Mouse (Mus musculus) small intestine, adult 2 months (tissue): ENCODE data around the gene Clec11a.

Experiments used
- CTCF ChIP-seq: fragments of 200-500 bp; IDR thresholded peaks from 2 replicates; pipeline ENCODE4 v1.5.1; 2012; ENCODE audit warnings: low read depth, mild to moderate bottlenecking, control low read depth, inconsistent platforms, low read length, moderate library complexity, mixed read lengths; ENCODE audit not compliant: insufficient replicate concordance, insufficient read length; ENCODE audit errors: extremely low read depth
- POLR2A ChIP-seq: fragments of 200-500 bp; IDR thresholded peaks from 2 replicates; pipeline ENCODE4 v1.6.1; 2012; ENCODE audit warnings: low read depth, mild to moderate bottlenecking, control low read depth, inconsistent platforms, low read length, moderate library complexity

- no peak for TF ChIP-seq CTCF
- no peak for TF ChIP-seq POLR2A
Observed at GRCm38 (mm10) chr7:44271309-44271708, 35.4 kb downstream of the Clec11a start.
